Mouse (Mus musculus): ENCODE measurements around the gene Letm1.

Letm1 gene

DNA sequence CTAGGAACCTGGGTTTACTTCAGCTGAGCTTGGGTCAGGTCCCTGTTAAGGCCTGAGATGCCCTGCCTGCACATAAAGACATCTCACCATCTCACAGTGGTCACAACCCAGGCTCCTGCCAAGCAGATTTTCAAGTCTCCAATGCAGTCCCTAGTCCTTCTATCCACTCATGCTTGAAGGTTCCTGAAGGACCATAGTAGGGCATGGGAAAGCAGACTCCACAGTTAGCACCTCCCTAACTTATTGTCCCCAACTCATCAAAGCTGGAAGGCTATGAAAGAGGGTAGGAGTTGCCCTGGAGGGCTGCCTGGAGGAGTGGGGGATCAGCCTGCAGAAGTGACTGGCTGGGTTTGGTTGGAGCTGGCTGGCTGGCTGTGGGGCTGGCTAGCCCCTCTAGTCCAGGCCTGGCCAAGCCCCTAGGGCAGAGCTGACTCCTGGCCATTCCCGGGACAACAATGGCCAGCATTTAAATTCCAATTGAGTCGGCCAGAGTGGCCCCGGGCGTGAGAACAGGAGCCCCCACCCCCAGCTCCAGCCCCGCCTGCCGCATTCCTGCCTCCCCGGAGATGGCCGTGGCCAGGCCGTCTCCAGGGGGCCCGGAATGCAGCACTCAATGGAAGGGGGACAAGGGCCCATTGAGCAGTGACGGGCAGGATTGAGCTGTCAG, 77.5 kb downstream of the Letm1 start:
- CTCF ChIA-PET: interaction anchor here in 3 of 4 experiments (0.7 to 2.0 kb wide), 7 partner anchors 9 to 33 kb away, joined by 3 to 6 read pairs (median 3); no protein-coding TSS in a partner anchor
- POLR2A ChIA-PET: interaction anchor here in 3 of 4 experiments (0.6 to 17.5 kb wide), 18 partner anchors 9 to 647 kb away, joined by 3 to 152 read pairs (median 4); partner anchors contain the start of genes Slbp (in 3 of the 3), Fam53a (in 1 of the 3), Fgfr3 (in 1 of the 3) and Gm9903 (in 1 of the 3)

DNA sequence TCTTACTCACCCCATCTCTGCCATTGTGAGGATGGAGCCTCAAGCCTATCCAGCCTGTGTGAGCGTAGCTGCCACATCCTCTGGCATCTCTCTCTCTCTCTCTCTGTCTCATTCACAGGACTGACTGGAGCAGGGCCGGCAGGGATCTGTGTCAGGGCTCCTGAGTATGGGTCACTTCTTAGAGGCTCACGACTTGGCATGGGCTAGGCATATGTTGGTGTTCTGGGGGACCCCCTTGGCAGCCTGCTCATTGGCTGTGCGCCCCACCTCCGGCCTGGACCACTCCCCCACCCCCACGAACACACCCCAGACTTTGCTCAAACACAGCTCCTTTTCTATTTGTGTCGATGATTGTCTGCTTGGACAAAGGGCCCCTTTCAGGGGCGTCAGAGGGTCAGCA, 78.6 kb downstream of the Letm1 start:
- ChIA-PET CTCF (interaction anchor here in 2 of 4 experiments (0.6 to 1.9 kb wide), 2 partner anchors 34 to 1662 kb away, joined by 6 read pairs; no protein-coding TSS in a partner anchor), POLR2A (interaction anchor here in 1 of 4 experiments (0.6 to 17.5 kb wide), 5 partner anchors 8 to 78 kb away, joined by 3 to 152 read pairs (median 5); partner anchors contain the start of genes Fgfr3 and Letm1)

DNA sequence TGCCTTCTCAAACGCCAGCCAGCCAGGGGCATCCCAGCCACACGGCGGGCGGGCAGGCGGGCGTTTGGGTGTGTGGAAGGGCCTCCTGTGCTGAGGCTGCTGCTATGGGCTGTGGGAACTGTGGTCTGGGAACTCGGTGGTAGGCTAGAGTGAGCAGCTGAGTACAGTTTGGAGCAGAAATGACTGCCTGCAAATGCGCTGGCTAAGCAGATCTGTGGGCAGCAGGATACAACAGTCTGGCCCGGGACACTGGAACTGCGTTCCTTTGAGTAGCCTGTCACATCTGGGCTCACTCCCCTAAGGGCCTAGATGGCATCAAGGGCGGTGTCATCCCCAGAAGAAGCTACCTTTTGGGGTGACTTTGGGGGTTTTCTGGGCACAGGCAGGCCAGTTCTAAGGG, 80.8 kb downstream of the Letm1 start:
- POLR2A ChIA-PET: interaction anchor here in 2 of 4 experiments (1.1 to 17.5 kb wide), 5 partner anchors 11 to 29 kb away, joined by 3 to 152 read pairs (median 3); partner anchors contain the start of gene Fgfr3 (in 2 of the 2)
- CTCF ChIA-PET: interaction anchor here in 1 of 4 experiments (1.3 kb wide), 1 partner anchor 15 kb away, joined by 3 read pairs; no protein-coding TSS in a partner anchor

DNA sequence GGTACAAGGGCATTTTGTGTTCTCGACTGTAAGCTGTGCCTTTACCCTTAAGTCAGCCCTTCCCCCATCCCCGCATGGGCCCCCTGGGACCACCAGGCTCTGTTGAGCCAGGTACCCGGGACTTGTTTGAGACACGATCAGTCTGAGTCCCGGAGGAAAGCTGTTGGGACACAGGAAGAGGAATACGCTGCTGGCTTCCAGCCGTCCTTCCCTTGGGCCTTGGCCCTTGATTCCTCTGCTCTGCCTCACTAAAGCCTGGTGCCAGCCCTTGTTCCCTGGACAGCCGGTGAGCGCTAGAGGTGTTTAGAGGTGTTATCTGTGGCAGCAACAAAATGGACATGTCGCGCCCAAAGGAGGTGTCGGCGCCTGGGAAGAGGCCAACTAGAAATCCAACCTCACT, 82.6 kb downstream of the Letm1 start:
- ChIA-PET POLR2A (interaction anchor here in 1 of 4 experiments (2.2 to 17.5 kb wide), 2 partner anchors 23 to 38 kb away, joined by 6 to 152 read pairs; partner anchors contain the start of gene Fgfr3), CTCF (interaction anchor here in 1 of 4 experiments (1.5 kb wide), 1 partner anchor 25 kb away, joined by 3 read pairs; no protein-coding TSS in a partner anchor)

DNA sequence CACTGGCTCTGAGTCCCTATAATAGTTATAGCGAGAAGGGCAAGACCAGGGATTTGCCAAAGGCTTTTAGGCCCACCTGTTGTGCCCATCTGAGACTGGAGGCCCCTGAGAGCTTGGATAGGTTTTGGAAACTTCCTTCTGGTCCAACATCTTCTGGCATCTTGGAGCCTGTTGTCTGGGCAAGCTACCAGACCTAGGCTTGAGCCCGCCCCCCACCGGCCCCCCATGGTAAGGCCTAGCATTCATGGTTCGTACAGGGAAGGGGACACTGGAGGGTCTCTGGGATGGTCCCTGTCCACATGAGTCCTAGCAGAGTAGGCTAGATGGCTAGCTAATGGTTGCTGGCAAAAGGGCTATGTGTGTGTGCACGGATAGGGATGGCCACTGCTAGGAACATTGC, 83.9 kb downstream of the Letm1 start:
- CTCF ChIA-PET: interaction anchor here in 3 of 4 experiments (0.6 to 2.0 kb wide), 8 partner anchors 10 to 196 kb away, joined by 3 to 7 read pairs (median 4); partner anchors contain the start of gene Fgfr3 (in 1 of the 3)
- POLR2A ChIA-PET: interaction anchor here in 2 of 4 experiments (0.7 to 17.5 kb wide), 7 partner anchors 13 to 47 kb away, joined by 3 to 152 read pairs (median 4); partner anchors contain the start of genes Fgfr3 (in 1 of the 2) and Slbp (in 1 of the 2)

DNA sequence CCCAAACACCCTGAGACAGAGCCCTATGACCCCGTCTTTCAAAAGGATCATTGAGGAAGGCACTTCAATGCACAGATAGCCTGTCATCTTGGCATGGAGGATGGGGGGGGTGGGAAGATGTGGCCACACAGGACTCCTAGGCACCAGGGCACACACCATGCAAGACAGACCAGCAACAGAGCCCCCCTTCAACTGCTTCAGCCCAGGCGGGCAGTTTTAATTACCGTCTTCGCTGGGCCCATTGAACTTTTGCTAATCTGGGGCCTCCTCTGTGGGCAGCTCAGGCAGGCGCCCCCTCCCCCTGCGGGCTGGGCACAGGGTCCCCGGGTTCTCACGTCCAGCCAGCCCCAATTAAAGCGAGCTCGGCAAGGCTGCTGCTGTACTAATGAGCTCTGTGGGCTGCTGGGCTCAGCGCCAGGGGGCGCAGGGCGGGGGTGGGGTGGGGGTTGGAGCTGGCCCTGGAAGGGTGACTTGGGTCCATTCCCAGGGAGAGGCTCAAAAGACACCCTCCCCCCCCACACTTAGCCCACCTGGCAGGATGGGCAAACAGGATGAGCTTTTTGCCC, 84.6 kb downstream of the Letm1 start:
- CTCF ChIA-PET: interaction anchor here in 3 of 4 experiments (0.6 to 2.0 kb wide), 11 partner anchors 10 to 197 kb away, joined by 3 to 8 read pairs (median 4); partner anchors contain the start of gene Fgfr3 (in 1 of the 3)
- POLR2A ChIA-PET: interaction anchor here in 2 of 4 experiments (0.7 to 17.5 kb wide), 7 partner anchors 12 to 46 kb away, joined by 3 to 152 read pairs (median 4); partner anchors contain the start of genes Fgfr3 (in 1 of the 2) and Slbp (in 1 of the 2)

DNA sequence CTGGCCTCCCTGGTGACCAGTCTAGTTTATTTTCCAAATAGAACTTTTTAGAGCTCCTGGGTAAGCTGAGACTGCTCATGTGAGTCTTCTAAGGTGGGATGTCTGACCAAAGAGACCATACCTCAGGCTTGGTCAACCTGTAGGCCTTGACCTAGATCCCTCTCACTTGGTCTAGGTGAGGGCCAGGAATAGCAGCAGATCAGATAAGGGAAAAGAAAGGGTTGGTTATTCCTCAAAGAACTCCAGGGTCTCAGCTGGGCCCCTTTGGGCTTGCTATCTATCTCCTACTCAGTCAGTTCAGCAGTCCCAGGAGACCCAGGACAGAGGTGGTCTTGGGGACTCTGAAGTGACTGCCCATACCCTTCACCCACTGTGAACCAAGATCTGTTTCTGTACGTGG, 85.1 kb downstream of the Letm1 start:
- POLR2A ChIA-PET: interaction anchor here in 2 of 4 experiments (1.4 to 17.5 kb wide), 3 partner anchors 12 to 46 kb away, joined by 3 to 152 read pairs (median 6); partner anchors contain the start of genes Fgfr3 (in 1 of the 2) and Slbp (in 1 of the 2)
- CTCF ChIA-PET: interaction anchor here in 3 of 4 experiments (0.6 to 2.0 kb wide), 8 partner anchors 9 to 154 kb away, joined by 3 to 8 read pairs (median 5); partner anchors contain the start of gene Fgfr3 (in 1 of the 3)

DNA sequence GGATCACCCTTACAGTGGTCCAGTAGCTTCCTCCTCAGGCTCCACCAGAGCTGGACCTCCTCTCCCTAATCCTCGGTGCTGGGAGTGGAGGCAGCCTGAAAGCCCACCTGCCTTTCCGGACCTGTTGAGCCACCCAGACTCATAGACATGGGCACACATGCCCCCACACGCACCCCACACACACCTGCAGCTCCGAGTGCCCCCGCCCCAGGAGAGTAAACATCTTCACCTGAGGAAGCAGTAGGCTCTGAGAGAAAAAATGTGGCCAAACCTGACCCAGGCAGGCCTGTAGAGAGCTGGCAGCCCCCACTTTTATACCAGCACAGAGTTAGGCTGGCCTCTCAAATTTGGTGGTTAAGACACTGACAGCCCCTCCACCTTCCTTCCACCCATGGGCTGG, 86.2 kb downstream of the Letm1 start:
- ChIA-PET CTCF (interaction anchor here in 2 of 4 experiments (0.8 to 2.2 kb wide), 6 partner anchors 10 to 41 kb away, joined by 3 to 8 read pairs (median 3); no protein-coding TSS in a partner anchor), POLR2A (interaction anchor here (0.5 to 5.7 kb wide), 20 partner anchors 9 to 161 kb away, joined by 3 to 35 read pairs (median 4); partner anchors contain the start of genes Slbp (in 3 of the 4), Fam53a (in 1 of the 4), Fgfr3 (in 1 of the 4) and Gm9903 (in 1 of the 4))

DNA sequence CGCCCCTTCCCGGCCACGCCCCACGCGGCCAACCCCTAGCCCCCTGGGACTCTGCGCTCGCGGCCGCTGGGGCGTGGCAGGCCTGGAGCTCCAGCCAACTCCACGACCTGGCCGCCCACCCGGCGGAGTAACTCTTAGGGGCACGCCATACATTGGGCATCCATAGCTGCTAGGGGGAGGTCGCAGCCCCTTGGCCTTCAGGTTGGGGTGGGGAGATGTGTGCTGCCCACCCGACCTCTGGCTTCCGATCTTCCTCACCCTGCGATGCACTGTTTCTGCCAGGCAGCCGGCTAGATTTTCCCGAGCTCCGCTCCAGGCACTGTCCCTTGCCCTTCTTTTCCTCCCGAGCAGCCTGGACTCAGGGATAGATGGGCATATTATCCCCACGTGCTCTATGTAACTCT, 86.9 kb downstream of the Letm1 start:
- ChIA-PET POLR2A (interaction anchor here (0.5 to 5.7 kb wide), 27 partner anchors 8 to 160 kb away, joined by 3 to 35 read pairs (median 4); partner anchors contain the start of genes Slbp (in 3 of the 4), Fam53a (in 1 of the 4), Fgfr3 (in 1 of the 4) and Gm9903 (in 1 of the 4)), CTCF (interaction anchor here in 3 of 4 experiments (0.6 to 2.2 kb wide), 9 partner anchors 10 to 48 kb away, joined by 3 to 8 read pairs (median 3); no protein-coding TSS in a partner anchor)

DNA sequence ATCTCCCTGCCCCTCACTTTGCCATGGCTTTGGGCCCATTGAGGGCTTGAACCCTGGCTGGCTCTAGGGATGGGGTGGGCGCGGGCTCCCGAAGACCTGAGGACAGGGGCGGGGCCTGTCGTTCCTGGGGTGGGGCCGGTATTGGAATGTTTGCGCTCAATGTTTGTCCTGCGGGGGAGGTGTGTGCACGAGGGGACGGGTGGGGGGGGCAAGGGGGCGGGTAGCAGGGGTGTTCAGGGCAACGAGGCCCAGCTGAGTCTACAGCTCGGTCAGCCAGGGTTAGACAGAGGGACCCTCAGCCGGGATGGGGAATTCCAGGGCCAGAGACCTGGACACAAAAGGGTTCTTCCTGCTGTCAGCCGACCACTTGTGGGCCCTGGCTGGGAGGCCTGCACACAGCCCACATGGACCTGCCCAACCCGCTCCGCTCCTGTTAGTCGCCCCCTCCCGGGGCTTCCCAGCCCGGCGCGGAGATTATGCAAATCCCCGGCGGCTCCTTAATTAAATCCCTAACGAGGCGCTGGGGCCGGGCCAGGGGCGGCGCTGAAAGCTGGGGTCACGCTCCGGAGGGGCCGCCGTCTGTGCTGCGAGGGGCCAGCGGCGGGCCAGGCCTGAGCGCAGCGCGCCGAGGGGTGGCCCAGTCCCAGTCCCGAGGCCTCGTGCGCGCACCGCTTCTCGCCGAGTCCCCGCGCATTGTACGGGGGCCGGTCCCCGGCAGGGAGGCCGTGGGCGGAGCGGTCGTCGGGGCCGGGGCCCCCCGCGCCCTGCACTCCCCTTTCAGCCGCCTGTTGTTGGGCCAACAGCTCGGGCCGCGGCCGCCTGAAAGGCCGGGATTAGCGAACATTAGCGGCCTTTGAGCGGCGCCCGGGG, 87.5 kb downstream of the Letm1 start:
- ChIA-PET POLR2A (interaction anchor here (0.7 to 5.7 kb wide), 28 partner anchors 9 to 159 kb away, joined by 3 to 35 read pairs (median 4); partner anchors contain the start of genes Slbp (in 3 of the 4), Fam53a (in 1 of the 4), Fgfr3 (in 1 of the 4) and Gm9903 (in 1 of the 4)), CTCF (interaction anchor here in 2 of 4 experiments (0.9 to 2.2 kb wide), 8 partner anchors 10 to 43 kb away, joined by 3 to 8 read pairs (median 4); no protein-coding TSS in a partner anchor)

DNA sequence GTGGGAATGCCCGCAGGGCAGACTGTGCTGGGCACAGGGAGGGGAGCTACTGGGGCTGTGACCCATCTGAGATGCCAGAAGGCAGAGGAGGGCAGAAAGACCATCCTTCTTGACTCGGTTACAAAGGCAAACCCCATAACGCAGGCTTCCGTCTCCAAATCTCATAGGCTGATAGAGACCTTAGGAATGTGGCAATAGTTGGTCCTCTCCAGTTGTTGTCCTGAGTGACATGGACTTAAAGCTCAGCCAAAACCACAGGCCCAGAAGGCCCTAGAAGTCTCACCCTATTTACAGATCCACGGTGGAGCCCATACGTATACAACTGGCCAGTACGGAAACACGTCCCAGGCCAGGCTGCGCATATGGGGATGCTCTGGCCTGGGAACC, 88.2 kb downstream of the Letm1 start:
- CTCF ChIA-PET: interaction anchor here in 3 of 4 experiments (0.8 to 2.0 kb wide), 6 partner anchors 11 to 43 kb away, joined by 3 to 6 read pairs (median 4); no protein-coding TSS in a partner anchor
- POLR2A ChIA-PET: interaction anchor here (0.6 to 5.7 kb wide), 13 partner anchors 10 to 54 kb away, joined by 3 to 35 read pairs (median 7); partner anchors contain the start of genes Slbp (in 2 of the 4) and Fgfr3 (in 1 of the 4)

DNA sequence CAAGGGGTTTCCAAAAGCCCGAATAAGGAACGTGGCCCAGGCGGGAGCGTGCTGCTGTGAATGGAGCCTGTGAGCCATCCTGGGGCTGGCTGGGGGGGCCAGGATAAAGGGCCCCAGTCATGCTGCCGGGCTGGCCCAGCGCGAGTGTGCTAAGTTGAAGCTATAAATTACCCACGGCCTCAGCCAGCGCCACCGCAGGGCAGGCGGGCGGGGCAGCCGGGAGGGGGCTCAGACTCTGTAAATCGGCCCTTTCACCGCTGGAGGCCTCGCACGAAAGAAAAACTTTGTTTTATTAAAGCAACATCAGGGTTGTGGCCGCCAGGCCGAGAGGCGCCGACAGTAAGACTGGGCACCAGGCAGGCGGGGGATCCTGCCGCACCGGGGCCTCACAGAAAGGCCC, 90.2 kb downstream of the Letm1 start:
- POLR2A ChIA-PET: interaction anchor here in 3 of 4 experiments (0.7 to 5.7 kb wide), 11 partner anchors 9 to 90 kb away, joined by 3 to 35 read pairs (median 6); partner anchors contain the start of genes Slbp (in 2 of the 3), Letm1 (in 1 of the 3) and Tacc3 (in 1 of the 3)
- CTCF ChIA-PET: interaction anchor here in 2 of 4 experiments (1.0 to 2.1 kb wide), 3 partner anchors 15 to 91 kb away, joined by 3 to 7 read pairs (median 3); no protein-coding TSS in a partner anchor

DNA sequence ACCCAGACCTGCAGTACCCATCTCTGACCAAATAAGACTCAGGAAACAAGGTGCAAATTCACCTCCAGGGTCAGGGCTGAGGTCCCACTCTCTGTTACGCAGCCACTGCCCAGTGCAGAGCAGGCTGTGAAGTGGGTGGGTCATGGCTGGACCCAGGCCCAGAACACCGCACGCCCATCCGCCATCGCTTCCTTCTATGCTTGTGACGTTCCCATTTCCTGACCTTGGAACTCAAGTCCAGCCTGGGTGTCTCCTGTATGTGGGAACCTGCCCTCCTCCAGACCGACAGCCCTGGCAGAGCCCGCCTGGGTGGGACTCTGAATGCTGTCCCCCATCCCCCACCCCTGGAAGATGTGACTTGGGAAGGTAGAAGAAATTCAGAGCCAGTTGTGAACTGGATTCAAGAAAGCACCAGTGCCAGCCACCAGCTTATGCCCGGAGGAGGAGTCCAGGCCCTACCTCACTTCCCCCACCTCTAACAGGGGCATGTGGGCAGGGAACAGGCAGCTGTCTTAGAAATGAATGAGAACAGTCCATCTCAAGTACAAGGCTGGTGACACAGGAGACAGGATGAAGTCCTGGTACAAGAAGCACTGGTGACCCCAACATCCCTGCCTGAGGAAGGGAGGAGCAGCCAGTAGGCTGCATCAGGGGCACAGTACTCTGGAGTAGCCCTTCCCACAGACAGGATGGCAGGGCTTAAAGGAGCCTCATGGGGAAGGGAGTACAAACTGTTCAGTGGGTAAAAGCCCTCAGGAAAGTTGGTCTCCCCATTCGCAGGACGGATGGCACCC, 92.6 kb downstream of the Letm1 start:
- POLR2A ChIA-PET: interaction anchor here in 2 of 4 experiments (0.7 to 1.3 kb wide), 8 partner anchors 12 to 53 kb away, joined by 3 to 4 read pairs (median 3); no protein-coding TSS in a partner anchor
- CTCF ChIA-PET: interaction anchor here in 2 of 4 experiments (0.5 to 1.6 kb wide), 2 partner anchors 11 to 1749 kb away, joined by 3 read pairs; no protein-coding TSS in a partner anchor

All from embryonic stem cell, embryonic (primary cell).